Mouse (Mus musculus) MEL (cell line): Measurements from ENCODE around the gene Tnrc6c. TPM values are rescaled to one million over a fixed set of nuclear protein-coding genes. Genes with fewer than 3 reads are reported as not detected.

Experiments
- DNase-seq: peaks from one replicate; pipeline ENCODE4 v3.0.0; 2011; ENCODE audit warnings: low read depth, low spot score
- H3K27ac ChIP-seq: 2 replicates; pipeline ENCODE4 v1.5.1; 2012; ENCODE audit warnings: low read depth, mild to moderate bottlenecking, control low read depth, low read length, moderate library complexity; ENCODE audit not compliant: control insufficient read depth
- H3K27me3 ChIP-seq, 2 experiments: fragments of 150-350 bp in 1 of 2; sonication (generic) in 1 of 2; 2 replicates each; pipeline ENCODE4 v1.6.1; 2012; ENCODE audit warnings: low read length in 2 of 2, mild to moderate bottlenecking in 2 of 2, improper control_type of control experiment in 1 of 2, moderate library complexity in 1 of 2; ENCODE audit not compliant: insufficient read depth in 2 of 2, control insufficient read depth in 1 of 2
- H3K36me3 ChIP-seq, 2 experiments: 2 replicates each; pipeline ENCODE4 v1.6.1; 2012 to 2014; ENCODE audit warnings: low read length in 2 of 2, improper control_type of control experiment in 1 of 2, inconsistent platforms in 1 of 2, mild to moderate bottlenecking in 1 of 2; ENCODE audit not compliant: insufficient read depth in 2 of 2, control insufficient read depth in 1 of 2
- H3K4me1 ChIP-seq, 2 experiments: fragments of 150-350 bp in 1 of 2; sonication (generic) in 1 of 2; 2 replicates each; pipeline ENCODE4 v1.6.1; 2012; ENCODE audit warnings: low read length in 2 of 2, improper control_type of control experiment in 1 of 2, mild to moderate bottlenecking in 1 of 2; ENCODE audit not compliant: insufficient read depth in 2 of 2, control insufficient read depth in 1 of 2
- H3K4me3 ChIP-seq, 2 experiments: fragments of 150-350 bp in 1 of 2; sonication (generic) in 1 of 2; 2 replicates each; pipeline ENCODE4 v1.5.1; 2012; ENCODE audit warnings: low read depth in 2 of 2, low read length in 2 of 2, mild to moderate bottlenecking in 2 of 2, moderate library complexity in 2 of 2, control low read depth in 1 of 2, improper control_type of control experiment in 1 of 2; ENCODE audit not compliant: control insufficient read depth in 1 of 2, insufficient read depth in 1 of 2
- H3K79me2 ChIP-seq: 2 replicates; pipeline ENCODE4 v1.6.1; 2012; ENCODE audit warnings: mild to moderate bottlenecking, low read length, moderate library complexity; ENCODE audit not compliant: control insufficient read depth, poor library complexity, insufficient read depth
- H3K9ac ChIP-seq: 2 replicates; pipeline ENCODE4 v1.6.1; 2012; ENCODE audit warnings: low read depth, mild to moderate bottlenecking, control low read depth, low read length, moderate library complexity; ENCODE audit not compliant: control insufficient read depth, poor library complexity, severe bottlenecking
- H3K9me3 ChIP-seq: fragments of 150-350 bp; sonication (generic); replicated peaks from 2 replicates; pipeline ENCODE4 v1.6.1; 2012; ENCODE audit warnings: mild to moderate bottlenecking, low read length, improper control_type of control experiment, moderate library complexity; ENCODE audit not compliant: insufficient read depth
- BHLHE40 ChIP-seq: IDR thresholded peaks from 2 replicates; pipeline ENCODE4 v1.6.1; 2012; ENCODE audit warnings: low read depth, mild to moderate bottlenecking, inconsistent platforms, low read length, improper control_type of control experiment, borderline replicate concordance
- CHD1 ChIP-seq: IDR thresholded peaks from 2 replicates; pipeline ENCODE4 v1.6.1; 2012; ENCODE audit warnings: low read depth, mild to moderate bottlenecking, inconsistent platforms, low read length, improper control_type of control experiment
- CHD2 ChIP-seq: IDR thresholded peaks from 2 replicates; pipeline ENCODE4 v1.6.1; 2011; ENCODE audit warnings: low read length, improper control_type of control experiment
- E2F4 ChIP-seq: IDR thresholded peaks from 2 replicates; pipeline ENCODE4 v1.6.1; 2011; ENCODE audit warnings: low read depth, low read length, improper control_type of control experiment, borderline replicate concordance
- ELF1 ChIP-seq: IDR thresholded peaks from 2 replicates; pipeline ENCODE4 v1.6.1; 2014; ENCODE audit warnings: low read depth, mild to moderate bottlenecking, inconsistent platforms, low read length, improper control_type of control experiment, moderate library complexity
- EP300 ChIP-seq, 2 experiments: IDR thresholded peaks; 2 replicates each; pipeline ENCODE4 v1.6.1; 2011; ENCODE audit warnings: improper control_type of control experiment in 2 of 2, low read length in 2 of 2, low read depth in 1 of 2, mild to moderate bottlenecking in 1 of 2
- ETS1 ChIP-seq: IDR thresholded peaks from 2 replicates; pipeline ENCODE4 v1.6.1; 2012; ENCODE audit warnings: low read depth, mild to moderate bottlenecking, inconsistent platforms, low read length, improper control_type of control experiment, moderate library complexity
- GABPA ChIP-seq: IDR thresholded peaks from 2 replicates; pipeline ENCODE4 v1.6.1; 2012; ENCODE audit warnings: low read depth, mild to moderate bottlenecking, inconsistent platforms, low read length, improper control_type of control experiment, moderate library complexity
- HCFC1 ChIP-seq: IDR thresholded peaks from 2 replicates; pipeline ENCODE4 v1.6.1; 2012; ENCODE audit warnings: low read depth, mild to moderate bottlenecking, inconsistent platforms, low read length, improper control_type of control experiment, moderate library complexity
- KAT2A ChIP-seq: conservative IDR thresholded peaks from 2 replicates; pipeline ENCODE4 v1.6.1; 2012; ENCODE audit warnings: low read depth, low read length, improper control_type of control experiment, inconsistent platforms
- MAFK ChIP-seq: IDR thresholded peaks from 2 replicates; pipeline ENCODE4 v1.6.1; 2011; ENCODE audit warnings: low read depth, mild to moderate bottlenecking, low read length, improper control_type of control experiment, borderline replicate concordance
- MAX ChIP-seq: IDR thresholded peaks from 2 replicates; pipeline ENCODE4 v1.6.1; 2011; ENCODE audit warnings: low read length, improper control_type of control experiment
- MAZ ChIP-seq: IDR thresholded peaks from 2 replicates; pipeline ENCODE4 v1.6.1; 2012; ENCODE audit warnings: low read depth, mild to moderate bottlenecking, inconsistent platforms, low read length, improper control_type of control experiment
- MEF2A ChIP-seq: IDR thresholded peaks from 2 replicates; pipeline ENCODE4 v1.6.1; 2014; ENCODE audit warnings: low read depth, mild to moderate bottlenecking, inconsistent platforms, low read length, improper control_type of control experiment; ENCODE audit not compliant: poor library complexity, insufficient replicate concordance, severe bottlenecking; ENCODE audit errors: extremely low read depth
- MXI1 ChIP-seq: IDR thresholded peaks from 2 replicates; pipeline ENCODE4 v1.6.1; 2011; ENCODE audit warnings: mild to moderate bottlenecking, low read depth, low read length, improper control_type of control experiment
- MYB ChIP-seq: IDR thresholded peaks from 2 replicates; pipeline ENCODE4 v1.6.1; 2011; ENCODE audit warnings: mild to moderate bottlenecking, low read depth, low read length, improper control_type of control experiment
- MYC ChIP-seq: IDR thresholded peaks from 2 replicates; pipeline ENCODE4 v1.6.1; 2011; ENCODE audit warnings: low read depth, mild to moderate bottlenecking, low read length, improper control_type of control experiment, moderate library complexity
- NELFE ChIP-seq: IDR thresholded peaks from 2 replicates; pipeline ENCODE4 v1.6.1; 2011; ENCODE audit warnings: low read depth, low read length, improper control_type of control experiment
- POLR2AphosphoS2 ChIP-seq: IDR thresholded peaks from 2 replicates; pipeline ENCODE4 v1.6.1; 2011; ENCODE audit warnings: low read length, improper control_type of control experiment
- POLR2AphosphoS5 ChIP-seq: IDR thresholded peaks from 2 replicates; pipeline ENCODE4 v1.6.1; 2012; ENCODE audit warnings: low read depth, borderline replicate concordance, mild to moderate bottlenecking, inconsistent platforms, low read length, moderate library complexity, mixed read lengths
- RAD21 ChIP-seq: IDR thresholded peaks from 2 replicates; pipeline ENCODE4 v1.6.1; 2011; ENCODE audit warnings: mild to moderate bottlenecking, low read depth, low read length, improper control_type of control experiment
- RCOR1 ChIP-seq: IDR thresholded peaks from 2 replicates; pipeline ENCODE4 v1.6.1; 2012; ENCODE audit warnings: low read depth, mild to moderate bottlenecking, inconsistent platforms, low read length, improper control_type of control experiment
- SMC3 ChIP-seq: IDR thresholded peaks from 2 replicates; pipeline ENCODE4 v1.6.1; 2011; ENCODE audit warnings: low read depth, low read length, improper control_type of control experiment
- TAL1 ChIP-seq: IDR thresholded peaks from 2 replicates; pipeline ENCODE4 v1.6.1; 2012; ENCODE audit warnings: mild to moderate bottlenecking, inconsistent platforms, low read length, moderate library complexity, mixed read lengths
- TBP ChIP-seq: IDR thresholded peaks from 2 replicates; pipeline ENCODE4 v1.8.0; 2011; ENCODE audit warnings: low read depth, low read length, improper control_type of control experiment
- TCF12 ChIP-seq: IDR thresholded peaks from 2 replicates; pipeline ENCODE4 v1.6.1; 2014; ENCODE audit warnings: low read depth, mild to moderate bottlenecking, inconsistent platforms, low read length, improper control_type of control experiment, moderate library complexity
- UBTF ChIP-seq: IDR thresholded peaks from 2 replicates; pipeline ENCODE4 v1.6.1; 2012; ENCODE audit warnings: low read depth, mild to moderate bottlenecking, inconsistent platforms, low read length, improper control_type of control experiment, moderate library complexity, borderline replicate concordance; ENCODE audit not compliant: insufficient read depth
- ZKSCAN1 ChIP-seq: IDR thresholded peaks from 2 replicates; pipeline ENCODE4 v1.6.1; 2012; ENCODE audit warnings: low read depth, mild to moderate bottlenecking, inconsistent platforms, low read length, improper control_type of control experiment, moderate library complexity
- ZMIZ1 ChIP-seq: IDR thresholded peaks from 2 replicates; pipeline ENCODE4 v1.6.1; 2012; ENCODE audit warnings: low read depth, mild to moderate bottlenecking, inconsistent platforms, low read length, improper control_type of control experiment, moderate library complexity
- ZNF384 ChIP-seq: IDR thresholded peaks from 2 replicates; pipeline ENCODE4 v1.6.1; 2012; ENCODE audit warnings: low read depth, mild to moderate bottlenecking, inconsistent platforms, low read length, improper control_type of control experiment
- polyA plus RNA-seq, 2 experiments: library from polyadenylated mRNA; stranded (reverse) in 1 of 2; unstranded in 1 of 2; fragments of >175 nt in 1 of 2; fragments of >200 nt in 1 of 2; gene quantifications; 2 replicates each; pipeline versions ENCODE4 v1.2.1 to v1.2.4; 2012; ENCODE audit warnings: low replicate concordance in 2 of 2, low read depth in 1 of 2; ENCODE audit not compliant: insufficient read length in 2 of 2, insufficient read depth in 1 of 2, missing spikeins in 1 of 2
- total RNA-seq: library from RNA; depleted of rRNA; stranded (reverse); fragments of 300-350 nt; gene quantifications from 2 replicates; pipeline ENCODE4 v1.2.3, GENCODE M21; 2012

Tnrc6c gene
- total and polyA plus RNA-seq, 3 experiments: 16.0 to 19.1 TPM; not detected in 1

- TF ChIP-seq MXI1 (peak; percentile 99), ELF1 (no peak), ETS1 (peak; percentile 80), EP300 (IDR thresholded peaks at IDR 0.05; ENCODE audit: low read depth in 1 of 2, low read length in 2 of 2) (peak; percentile 31 to 90; a peak in 3 of 4 replicates)
These were observed 126.6 kb downstream of the Tnrc6c start (continued) for GRCm38 (mm10) chr11:117780582-117781111.

DNA sequence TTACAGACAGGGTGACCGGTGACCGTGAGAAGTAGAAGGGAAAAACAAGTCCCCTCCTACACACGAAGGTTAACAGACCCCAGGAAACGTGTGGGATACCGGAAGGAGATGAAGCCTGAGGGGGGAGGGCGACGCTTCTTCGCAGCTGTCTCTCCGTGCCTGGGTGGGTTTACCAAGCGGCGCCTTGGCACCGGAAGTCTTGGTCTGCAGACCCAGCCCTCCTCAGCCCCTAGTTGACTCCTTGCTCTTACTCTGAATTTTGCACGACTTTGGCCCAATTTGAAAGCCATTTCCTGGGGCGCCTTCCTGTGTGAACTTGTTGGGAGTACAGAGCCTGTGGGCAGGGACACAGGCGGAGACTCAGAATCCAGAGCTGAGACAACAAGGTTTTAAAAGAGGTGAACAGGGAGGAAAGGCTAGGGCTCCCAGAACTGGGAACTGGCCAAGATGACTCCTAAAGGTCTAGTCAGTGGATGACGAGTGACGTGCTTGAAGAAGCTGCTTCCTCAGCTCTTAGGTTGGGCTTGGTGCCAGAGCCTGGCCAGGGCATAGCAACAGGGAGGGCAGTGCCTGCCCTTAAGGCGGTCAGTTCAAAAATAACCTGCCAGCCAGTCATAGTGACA, 127.2 kb downstream of the Tnrc6c start:
- Histone ChIP-seq H3K27me3 (no peaks in the 10 kb centered on the region), H3K36me3 (no peaks in the 10 kb centered on the region), H3K79me2 (peaks cover 34% of the 10 kb centered on the region), H3K4me1 (peaks cover 3 to 13% of the 10 kb centered on the region in 2 experiments; a peak in 2 of 4 replicates), H3K4me3 (peak overlapping the region; percentile 74 to 81), H3K9me3 (no peaks in the 10 kb centered on the region), H3K9ac (peak overlapping the region; percentile 82), H3K27ac (peak overlapping the region; percentile 96)
- DNase-seq: peak; percentile 77
- no peak for TF ChIP-seq MYB
- no peak for TF ChIP-seq SMC3
- no peak for TF ChIP-seq MAX
- TF ChIP-seq GABPA: no peak
- peak; percentile 62; the same call in 1 of the 2 replicates for TF ChIP-seq ELF1
- TF ChIP-seq MAZ: peak; percentile 44; the same call in 1 of the 2 replicates
- TF ChIP-seq MEF2A: no peak
- 0 out of 2 replicates have a peak, but pooled peaks have one; percentile 9 for TF ChIP-seq ZMIZ1
- no peak for TF ChIP-seq MYC
- TF ChIP-seq KAT2A: no peak
- no peak; the same call in 1 of the 2 replicates for TF ChIP-seq POLR2AphosphoS2
- TF ChIP-seq RAD21: no peak
- no peak for TF ChIP-seq ZKSCAN1
- TF ChIP-seq CHD2: no peak
- no peak; a peak in 1 of 4 replicates for TF ChIP-seq EP300 (IDR thresholded peaks at IDR 0.05; ENCODE audit: low read depth in 1 of 2, low read length in 2 of 2)
- no peak; the same call in 1 of the 2 replicates for TF ChIP-seq TBP
- 0 out of 2 replicates have a peak, but pooled peaks have one; percentile 23 for TF ChIP-seq ETS1
- no peak for TF ChIP-seq NELFE
- TF ChIP-seq BHLHE40: no peak
- no peak for TF ChIP-seq TCF12
- no peak for TF ChIP-seq UBTF
- TF ChIP-seq RCOR1: no peak
- TF ChIP-seq E2F4: no peak
- no peak for TF ChIP-seq MAFK
- no peak for TF ChIP-seq ZNF384
- TF ChIP-seq CHD1: peak; percentile 87; the same call in 1 of the 2 replicates
- TF ChIP-seq TAL1: no peak
- no peak for TF ChIP-seq POLR2AphosphoS5
- 0 out of 2 replicates have a peak, but pooled peaks have one; percentile 15 for TF ChIP-seq HCFC1
